Mouse (Mus musculus) liver, embryonic 15.5 days (tissue): Measurements from ENCODE around the gene Hexb. TPM values are rescaled to one million over a fixed set of nuclear protein-coding genes. Genes with fewer than 3 reads are reported as not detected.

Experiments used
- ATAC-seq: fragments of 200-750 bp; cut with Nextera tagmentation; 2 replicates; pipeline ENCODE4 v1.8.0; 2017; ENCODE audit warnings: moderate number of reproducible peaks, mild to moderate bottlenecking, moderate library complexity; ENCODE audit not compliant: insufficient read depth
- H3K27ac ChIP-seq: fragments of 300-500 bp; sonication (generic); replicated peaks from 2 replicates; pipeline ENCODE4 v1.5.1; 2015; ENCODE audit warnings: mild to moderate bottlenecking, inconsistent platforms
- H3K27me3 ChIP-seq: fragments of 300-500 bp; sonication (generic); 2 replicates; pipeline ENCODE4 v1.6.1; 2015; ENCODE audit warnings: mild to moderate bottlenecking, inconsistent platforms
- H3K36me3 ChIP-seq: fragments of 300-500 bp; sonication (generic); replicated peaks from 2 replicates; pipeline ENCODE4 v1.6.1; 2015; ENCODE audit warnings: moderate library complexity, mild to moderate bottlenecking, inconsistent platforms
- H3K4me1 ChIP-seq: fragments of 300-500 bp; sonication (generic); replicated peaks from 2 replicates; pipeline ENCODE4 v1.6.1; 2015; ENCODE audit warnings: inconsistent platforms
- H3K4me2 ChIP-seq: fragments of 300-500 bp; sonication (generic); 2 replicates; pipeline ENCODE4 v1.6.1; 2015; ENCODE audit warnings: moderate library complexity, mild to moderate bottlenecking, inconsistent platforms
- H3K4me3 ChIP-seq: fragments of 300-500 bp; sonication (generic); replicated peaks from 2 replicates; pipeline ENCODE4 v1.5.1; 2015; ENCODE audit warnings: mild to moderate bottlenecking, inconsistent platforms
- H3K9ac ChIP-seq: fragments of 300-500 bp; sonication (generic); 2 replicates; pipeline ENCODE4 v1.6.1; 2015; ENCODE audit warnings: moderate library complexity, mild to moderate bottlenecking, inconsistent platforms
- H3K9me3 ChIP-seq: fragments of 300-500 bp; sonication (generic); replicated peaks from 2 replicates; pipeline ENCODE4 v1.6.1; 2016; ENCODE audit warnings: inconsistent platforms
- WGBS: fragments of 180-500 bp; shearing (Covaris S2); methylation state at CpG from one replicate; pipeline ENCODE4 v1.1.7; 2015; ENCODE audit warnings: mixed read lengths; ENCODE audit not compliant: insufficient replicate concordance; 5-methylcytosine and 5-hydroxymethylcytosine counted together
- polyA plus RNA-seq: library from polyadenylated mRNA; unstranded; fragments of >200 nt; fragmentation: Nextera tagmentation; extraction: Ambion mirVana; gene quantifications from 2 replicates; pipeline ENCODE4 v1.2.1, GENCODE M21; 2015

The Hexb gene
- polyA plus RNA-seq, 1 experiment from 2014 or later: 26.0 TPM

- Histone ChIP-seq H3K27ac (no peak overlapping the region), H3K4me2 (peak overlapping the region; percentile 79), H3K9me3 (no peaks in the 10 kb centered on the region), H3K36me3 (no peaks in the 10 kb centered on the region), H3K9ac (no peak overlapping the region), H3K4me3 (no peak overlapping the region), H3K27me3 (peaks cover 56% of the 10 kb centered on the region), H3K4me1 (peaks cover 11% of the 10 kb centered on the region)
- no peak for ATAC-seq
- WGBS: 4% methylated on average over 23 of the region's 23 CpGs
Measured at GRCm38 (mm10) chr13:97239343-97240180, 41.4 kb upstream of the Hexb start.

GRCm38 (mm10) chr13:97238181-97238981 is 40.2 kb upstream of the Hexb start:
- Histone ChIP-seq H3K4me2 (no peak overlapping the region), H3K27ac (no peak overlapping the region)
- ATAC-seq: no peak

GRCm38 (mm10) chr13:97237700-97238099 is 39.5 kb upstream of the Hexb start:
- Histone ChIP-seq H3K27me3 (peaks cover 52% of the 10 kb centered on the region), H3K4me3 (no peak overlapping the region), H3K9ac (no peak overlapping the region), H3K36me3 (no peaks in the 10 kb centered on the region), H3K9me3 (no peaks in the 10 kb centered on the region), H3K27ac (no peak overlapping the region), H3K4me1 (peaks cover 6% of the 10 kb centered on the region), H3K4me2 (no peak overlapping the region)
- no peak for ATAC-seq
- WGBS: 44% methylated on average over 3 of the region's 3 CpGs

More at GRCm38 (mm10) chr13:97238181-97238981, 40.2 kb upstream of the Hexb start:
- Histone ChIP-seq H3K9ac (no peak overlapping the region), H3K36me3 (no peaks in the 10 kb centered on the region), H3K4me3 (no peak overlapping the region), H3K27me3 (peaks cover 56% of the 10 kb centered on the region), H3K9me3 (no peaks in the 10 kb centered on the region), H3K4me1 (peaks cover 11% of the 10 kb centered on the region)
- 27% methylated on average over 16 of the region's 16 CpGs for WGBS

GRCm38 (mm10) chr13:97235911-97236310 is 37.8 kb upstream of the Hexb start:
- ATAC-seq: no peak
- Histone ChIP-seq H3K36me3 (no peaks in the 10 kb centered on the region), H3K4me1 (peaks cover 3% of the 10 kb centered on the region), H3K9me3 (no peaks in the 10 kb centered on the region), H3K9ac (no peak overlapping the region), H3K4me2 (no peak overlapping the region), H3K27me3 (peaks cover 34% of the 10 kb centered on the region), H3K27ac (no peak overlapping the region), H3K4me3 (no peak overlapping the region)
- 70% methylated on average over 6 of the region's 6 CpGs for WGBS

- ATAC-seq: no peak
- peaks cover 24% of the 10 kb centered on the region for H3K27me3 ChIP-seq
- WGBS: 16% methylated on average over 17 of the region's 17 CpGs
- H3K9ac ChIP-seq: no peak overlapping the region
- no peaks in the 10 kb centered on the region for H3K36me3 ChIP-seq
- no peak overlapping the region for H3K27ac ChIP-seq
- H3K4me3 ChIP-seq: 0 out of 2 replicates have a peak overlapping the region, but pooled peaks have one; percentile 21
- peak overlapping the region; percentile 52 for H3K4me2 ChIP-seq
- peaks cover 3% of the 10 kb centered on the region; the same call in 1 of the 2 replicates for H3K4me1 ChIP-seq
- no peaks in the 10 kb centered on the region for H3K9me3 ChIP-seq
Measured at GRCm38 (mm10) chr13:97234785-97235417, 36.7 kb upstream of the Hexb start.

- 40% methylated on average over 2 of the region's 2 CpGs for WGBS
- Histone ChIP-seq H3K27ac (no peak overlapping the region), H3K36me3 (no peaks in the 10 kb centered on the region), H3K9ac (no peak overlapping the region), H3K4me3 (no peak overlapping the region), H3K27me3 (peaks cover 5% of the 10 kb centered on the region; the same call in 1 of the 2 replicates), H3K9me3 (no peaks in the 10 kb centered on the region), H3K4me1 (peaks cover 3% of the 10 kb centered on the region; the same call in 1 of the 2 replicates), H3K4me2 (no peak overlapping the region)
- no peak for ATAC-seq
Measured at GRCm38 (mm10) chr13:97233092-97233491, 34.9 kb upstream of the Hexb start.

- no peak overlapping the region for H3K27ac ChIP-seq
- H3K9ac ChIP-seq: no peak overlapping the region
- H3K27me3 ChIP-seq: no peaks in the 10 kb centered on the region
- H3K4me3 ChIP-seq: no peak overlapping the region
- no peaks in the 10 kb centered on the region for H3K36me3 ChIP-seq
- WGBS: 50% methylated on average over 3 of the region's 3 CpGs
- no peak for ATAC-seq
- no peaks in the 10 kb centered on the region for H3K9me3 ChIP-seq
- no peak overlapping the region for H3K4me2 ChIP-seq
- peaks cover 5% of the 10 kb centered on the region; the same call in 1 of the 2 replicates for H3K4me1 ChIP-seq
Measured at GRCm38 (mm10) chr13:97230101-97230500, 31.9 kb upstream of the Hexb start.

- WGBS: 62% methylated on average over 3 of the region's 3 CpGs
- Histone ChIP-seq H3K9me3 (no peaks in the 10 kb centered on the region), H3K27me3 (no peaks in the 10 kb centered on the region), H3K36me3 (no peaks in the 10 kb centered on the region), H3K4me2 (no peak overlapping the region), H3K4me3 (no peak overlapping the region), H3K27ac (no peak overlapping the region), H3K9ac (no peak overlapping the region), H3K4me1 (peaks cover 5% of the 10 kb centered on the region; the same call in 1 of the 2 replicates)
- no peak for ATAC-seq
Measured at GRCm38 (mm10) chr13:97227795-97228194, 29.6 kb upstream of the Hexb start.

GRCm38 (mm10) chr13:97225130-97225529 is 27.0 kb upstream of the Hexb start:
- ATAC-seq: no peak
- Histone ChIP-seq H3K27me3 (no peaks in the 10 kb centered on the region), H3K36me3 (no peaks in the 10 kb centered on the region), H3K4me1 (peaks cover 5% of the 10 kb centered on the region; the same call in 1 of the 2 replicates), H3K4me2 (no peak overlapping the region), H3K9ac (no peak overlapping the region), H3K9me3 (no peaks in the 10 kb centered on the region), H3K27ac (peak overlapping the region; percentile 74; the same call in 1 of the 2 replicates), H3K4me3 (no peak overlapping the region)
- 66% methylated on average over 17 of the region's 17 CpGs for WGBS

- no peaks in the 10 kb centered on the region for H3K36me3 ChIP-seq
- peak overlapping the region; percentile 74 for H3K27ac ChIP-seq
- H3K9me3 ChIP-seq: no peaks in the 10 kb centered on the region
- H3K27me3 ChIP-seq: no peaks in the 10 kb centered on the region
- ATAC-seq: peak; percentile 75
- 49% methylated on average over 10 of the region's 10 CpGs for WGBS
- H3K9ac ChIP-seq: no peak overlapping the region
- peaks cover 5% of the 10 kb centered on the region; the same call in 1 of the 2 replicates for H3K4me1 ChIP-seq
- no peak overlapping the region; the same call in 1 of the 2 replicates for H3K4me2 ChIP-seq
- H3K4me3 ChIP-seq: no peak overlapping the region
Measured at GRCm38 (mm10) chr13:97224341-97224982, 26.3 kb upstream of the Hexb start.
